Mouse (Mus musculus): ENCODE measurements around the gene Cfap161. TPM values are rescaled to one million over a fixed set of nuclear protein-coding genes. Genes with fewer than 3 reads are reported as not detected.

The Cfap161 gene
- polyA plus RNA-seq, 2 experiments, result 0.28 to 0.82 TPM

DNA sequence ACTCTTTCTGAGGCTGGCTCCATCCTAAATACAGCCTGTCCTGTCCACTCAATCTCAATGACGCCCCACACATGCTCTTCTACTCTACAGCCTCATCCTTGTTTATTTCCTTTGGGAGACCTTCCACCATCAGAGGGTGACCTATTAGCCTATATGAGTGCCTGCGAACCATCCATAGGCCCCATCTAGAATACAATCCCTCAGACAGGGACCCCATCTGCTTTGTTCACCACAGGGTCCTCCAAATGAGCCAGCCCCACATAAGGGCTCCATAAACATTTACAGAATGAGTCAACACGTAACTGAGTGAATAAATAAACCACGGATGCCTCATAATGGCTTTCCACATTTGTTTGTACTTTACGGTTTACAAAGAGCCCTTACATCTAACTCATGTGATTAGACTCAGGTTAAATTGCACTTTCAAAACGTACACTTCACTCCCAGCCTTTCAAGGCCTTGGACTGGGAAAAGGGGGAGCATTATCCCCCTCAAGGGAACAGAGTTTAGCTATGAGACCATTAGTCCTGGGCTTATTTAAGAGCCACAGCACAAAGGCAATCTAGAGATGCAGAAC lies 56.7 kb downstream of the Cfap161 start:
- no peak overlapping the region for H3K4me2 ChIP-seq (replicated peaks; ENCODE audit: low read depth, low read length, severe bottlenecking)
- no peak for DNase-seq (ENCODE audit: low spot score)
- no peaks in the 10 kb centered on the region for H3K9me3 ChIP-seq (ENCODE audit: control insufficient read depth, low read length)
- H3K36me3 ChIP-seq (ENCODE audit: control insufficient read depth, insufficient read depth, low read length), result no peaks in the 10 kb centered on the region
- H3K27ac ChIP-seq (replicated peaks; ENCODE audit: low read depth, low read length), result no peak overlapping the region; the same call in 1 of the 2 replicates
- no peak for TF ChIP-seq POLR2A (IDR thresholded peaks at IDR 0.05; ENCODE audit: borderline replicate concordance, extremely low read depth, insufficient read depth, insufficient read length)
- H3K27me3 ChIP-seq (ENCODE audit: control insufficient read depth, insufficient read depth, low read length), result no peaks in the 10 kb centered on the region
- no peak overlapping the region for H3K4me3 ChIP-seq (replicated peaks; ENCODE audit: low read length)
- WGBS, result 31% methylated on average over 6 of the region's 6 CpGs
- no peak for ATAC-seq (ENCODE audit: low FRiP score, low read depth)
- H3K9ac ChIP-seq (ENCODE audit: low read depth, low read length, severe bottlenecking), result no peak overlapping the region
- peaks cover 18% of the 10 kb centered on the region for H3K4me1 ChIP-seq (ENCODE audit: control insufficient read depth, insufficient read depth, low read length)

DNA sequence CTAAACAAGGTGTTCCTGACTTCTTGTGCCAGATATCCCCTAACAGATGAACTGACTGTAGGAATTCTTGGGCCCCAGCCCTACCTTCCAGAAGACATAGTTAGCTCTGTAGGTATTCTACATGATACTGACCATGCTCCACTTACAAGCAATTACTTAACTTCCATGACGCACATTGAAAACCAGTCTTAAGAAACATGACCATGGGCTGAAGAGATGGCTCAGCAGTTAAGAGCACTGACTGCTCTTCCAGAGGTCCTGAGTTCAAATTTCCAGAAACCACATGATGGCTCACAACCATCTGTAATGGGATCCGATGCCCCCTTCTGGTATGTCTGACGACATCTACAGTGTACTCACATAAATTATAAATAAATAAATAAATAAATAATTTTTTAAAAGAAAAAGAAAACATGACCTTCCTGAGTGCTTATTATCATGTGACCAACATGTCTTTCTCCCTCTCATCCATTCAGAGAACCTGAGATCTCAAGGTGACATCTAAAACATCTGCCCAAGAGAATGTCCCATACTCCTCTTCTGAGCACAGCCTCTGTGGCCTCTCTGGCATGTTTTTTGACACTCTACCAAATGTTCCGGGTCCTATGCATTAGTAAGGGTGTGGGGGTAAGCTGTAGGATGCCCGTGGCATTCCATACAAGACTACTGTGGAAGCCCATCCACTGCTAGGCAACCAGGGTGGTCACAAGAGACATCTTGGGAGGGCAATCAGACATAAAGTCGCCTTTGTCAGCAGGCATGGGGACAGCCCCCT lies 58.2 kb downstream of the Cfap161 start:
- H3K36me3 ChIP-seq (ENCODE audit: control insufficient read depth, insufficient read depth, low read length), result no peaks in the 10 kb centered on the region
- DNase-seq (ENCODE audit: low spot score) (no peak), ATAC-seq (ENCODE audit: low FRiP score, low read depth) (no peak)
- WGBS, result 83% methylated on average over 6 of the region's 6 CpGs
- H3K27me3 ChIP-seq (ENCODE audit: control insufficient read depth, insufficient read depth, low read length), result no peaks in the 10 kb centered on the region
- peaks cover 18% of the 10 kb centered on the region for H3K4me1 ChIP-seq (ENCODE audit: control insufficient read depth, insufficient read depth, low read length)
- H3K4me2 ChIP-seq (replicated peaks; ENCODE audit: low read depth, low read length, severe bottlenecking), result no peak overlapping the region
- H3K9ac ChIP-seq (ENCODE audit: low read depth, low read length, severe bottlenecking), result no peak overlapping the region
- no peak overlapping the region for H3K27ac ChIP-seq (replicated peaks; ENCODE audit: low read depth, low read length)
- H3K9me3 ChIP-seq (ENCODE audit: control insufficient read depth, low read length), result no peaks in the 10 kb centered on the region
- no peak overlapping the region for H3K4me3 ChIP-seq (replicated peaks; ENCODE audit: low read length)
- TF ChIP-seq POLR2A (IDR thresholded peaks at IDR 0.05; ENCODE audit: borderline replicate concordance, extremely low read depth, insufficient read depth, insufficient read length), result no peak

DNA sequence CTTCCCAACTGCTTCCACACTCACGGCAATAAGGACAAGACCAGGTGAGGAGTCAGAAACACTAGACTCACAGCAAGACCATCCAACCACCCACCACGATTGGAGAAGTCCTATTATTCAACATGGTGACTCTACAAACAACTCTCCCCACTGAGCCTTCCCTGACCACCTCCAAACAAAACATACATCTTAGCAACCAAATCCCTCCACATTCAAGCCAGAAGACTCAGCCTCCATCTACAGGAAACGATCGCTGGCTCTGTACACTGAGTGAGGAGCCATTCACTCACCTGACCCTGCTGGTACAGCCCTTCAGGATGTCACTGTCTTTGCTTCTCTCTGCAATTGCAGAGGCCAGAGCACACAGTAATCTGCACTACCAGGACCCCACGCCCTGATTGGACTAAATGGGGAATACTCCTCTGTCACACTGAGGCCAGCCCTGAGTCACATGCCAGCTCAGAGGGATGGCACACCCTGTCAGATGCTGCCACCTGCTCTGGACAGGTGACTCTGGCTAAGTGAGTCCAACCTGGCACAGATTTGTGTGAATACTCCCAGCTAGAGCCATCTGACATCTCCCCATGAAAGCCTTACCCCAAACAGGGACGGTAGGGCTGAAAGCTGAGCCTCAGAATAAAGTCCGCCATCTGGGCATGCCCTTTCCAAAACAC lies 59.4 kb downstream of the Cfap161 start:
- 91% methylated on average over 7 of the region's 7 CpGs for WGBS

DNA sequence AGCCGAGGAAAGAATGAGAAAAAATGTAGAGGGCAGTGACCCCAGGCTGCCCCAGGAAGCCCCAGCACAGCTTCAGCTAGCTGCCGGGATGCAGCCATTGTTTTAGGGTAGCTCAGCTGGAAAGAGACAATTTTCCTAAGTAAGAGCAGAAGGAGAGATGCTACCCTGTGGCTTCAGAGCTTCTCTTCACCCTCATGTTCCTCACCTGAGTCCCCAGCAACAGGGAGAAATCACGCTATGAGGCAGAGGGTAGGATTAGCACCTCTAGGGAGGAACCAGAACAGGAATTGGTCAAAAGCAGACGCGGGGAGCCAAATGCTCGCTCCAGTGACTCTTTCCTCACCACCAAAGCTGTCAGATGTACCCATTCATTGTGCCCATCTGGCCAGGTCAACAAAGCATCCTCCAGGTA lies 60.0 kb downstream of the Cfap161 start:
- Histone ChIP-seq H3K9ac (ENCODE audit: low read depth, low read length, severe bottlenecking) (no peak overlapping the region), H3K4me2 (replicated peaks; ENCODE audit: low read depth, low read length, severe bottlenecking) (no peak overlapping the region), H3K9me3 (ENCODE audit: control insufficient read depth, low read length) (no peaks in the 10 kb centered on the region), H3K27me3 (ENCODE audit: control insufficient read depth, insufficient read depth, low read length) (no peaks in the 10 kb centered on the region), H3K36me3 (ENCODE audit: control insufficient read depth, insufficient read depth, low read length) (no peaks in the 10 kb centered on the region), H3K4me1 (ENCODE audit: control insufficient read depth, insufficient read depth, low read length) (peaks cover 9% of the 10 kb centered on the region), H3K27ac (replicated peaks; ENCODE audit: low read depth, low read length) (no peak overlapping the region), H3K4me3 (replicated peaks; ENCODE audit: low read length) (no peak overlapping the region)
- ATAC-seq (ENCODE audit: low FRiP score, low read depth), result no peak
- TF ChIP-seq POLR2A (IDR thresholded peaks at IDR 0.05; ENCODE audit: borderline replicate concordance, extremely low read depth, insufficient read depth, insufficient read length), result no peak
- WGBS, result 66% methylated on average over 6 of the region's 6 CpGs
- no peak for DNase-seq (ENCODE audit: low spot score)

More for the DNA sequence above, 59.4 kb downstream of the Cfap161 start:
- no peak overlapping the region for H3K9ac ChIP-seq (ENCODE audit: low read depth, low read length, severe bottlenecking)
- DNase-seq (ENCODE audit: low spot score) (no peak), ATAC-seq (ENCODE audit: low FRiP score, low read depth) (no peak)
- TF ChIP-seq POLR2A (IDR thresholded peaks at IDR 0.05; ENCODE audit: borderline replicate concordance, extremely low read depth, insufficient read depth, insufficient read length), result no peak
- no peak overlapping the region for H3K27ac ChIP-seq (replicated peaks; ENCODE audit: low read depth, low read length)
- H3K4me2 ChIP-seq (replicated peaks; ENCODE audit: low read depth, low read length, severe bottlenecking), result no peak overlapping the region
- peaks cover 15% of the 10 kb centered on the region for H3K4me1 ChIP-seq (ENCODE audit: control insufficient read depth, insufficient read depth, low read length)
- H3K36me3 ChIP-seq (ENCODE audit: control insufficient read depth, insufficient read depth, low read length), result no peaks in the 10 kb centered on the region
- no peaks in the 10 kb centered on the region for H3K27me3 ChIP-seq (ENCODE audit: control insufficient read depth, insufficient read depth, low read length)
- H3K4me3 ChIP-seq (replicated peaks; ENCODE audit: low read length), result no peak overlapping the region
- no peaks in the 10 kb centered on the region for H3K9me3 ChIP-seq (ENCODE audit: control insufficient read depth, low read length)

DNA sequence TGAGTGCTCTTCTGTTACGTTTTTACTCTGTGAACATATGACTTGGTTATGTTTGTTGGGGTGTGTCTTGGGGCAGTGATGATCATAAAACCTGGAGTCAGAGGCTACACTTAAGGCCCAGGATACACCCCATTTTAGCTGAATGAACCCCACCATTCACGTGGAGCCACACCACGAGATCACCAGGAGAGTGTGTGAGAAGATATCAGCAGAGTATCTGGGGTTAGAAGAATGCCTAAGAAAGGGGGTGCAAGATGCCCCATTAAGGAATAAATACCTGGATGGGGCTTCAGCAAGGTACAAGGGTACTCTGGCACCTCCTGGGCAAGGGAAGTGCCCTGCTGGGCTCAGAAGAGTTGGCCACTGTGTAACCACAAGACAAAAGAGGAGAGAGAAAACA lies 60.4 kb downstream of the Cfap161 start:
- TF ChIP-seq POLR2A (IDR thresholded peaks at IDR 0.05; ENCODE audit: borderline replicate concordance, extremely low read depth, insufficient read depth, insufficient read length), result no peak
- 89% methylated on average over 3 of the region's 3 CpGs for WGBS
- Histone ChIP-seq H3K27ac (replicated peaks; ENCODE audit: low read depth, low read length) (no peak overlapping the region), H3K4me3 (replicated peaks; ENCODE audit: low read length) (no peak overlapping the region), H3K9ac (ENCODE audit: low read depth, low read length, severe bottlenecking) (no peak overlapping the region), H3K36me3 (ENCODE audit: control insufficient read depth, insufficient read depth, low read length) (no peaks in the 10 kb centered on the region), H3K27me3 (ENCODE audit: control insufficient read depth, insufficient read depth, low read length) (no peaks in the 10 kb centered on the region), H3K4me2 (replicated peaks; ENCODE audit: low read depth, low read length, severe bottlenecking) (no peak overlapping the region), H3K4me1 (ENCODE audit: control insufficient read depth, insufficient read depth, low read length) (peaks cover 5% of the 10 kb centered on the region; the same call in 1 of the 2 replicates), H3K9me3 (ENCODE audit: control insufficient read depth, low read length) (no peaks in the 10 kb centered on the region)
- ATAC-seq (ENCODE audit: low FRiP score, low read depth) (no peak), DNase-seq (ENCODE audit: low spot score) (no peak)
